Mouse (Mus musculus) liver, postnatal 0 days (tissue): Measurements from ENCODE around the gene Tmem189. TPM values are rescaled to one million over a fixed set of nuclear protein-coding genes. Genes with fewer than 3 reads are reported as not detected.

Experiments
- ATAC-seq: fragments of 200-750 bp; cut with Nextera tagmentation; 2 replicates; pipeline ENCODE4 v1.8.0; 2017; ENCODE audit warnings: mild to moderate bottlenecking, moderate library complexity
- DNase-seq: peaks from one replicate; pipeline ENCODE4 v3.0.0-alpha.2; 2016
- H3K27ac ChIP-seq: fragments of 300-500 bp; sonication (generic); 2 replicates; pipeline ENCODE4 v1.5.1; 2014; ENCODE audit warnings: antibody characterized with exemption, moderate library complexity, mild to moderate bottlenecking, low read depth
- H3K27me3 ChIP-seq: fragments of 300-500 bp; sonication (generic); 2 replicates; pipeline ENCODE4 v1.6.1; 2014; ENCODE audit warnings: low read length, control low read depth, mixed read lengths; ENCODE audit not compliant: insufficient read depth
- H3K36me3 ChIP-seq: fragments of 300-500 bp; sonication (generic); replicated peaks from 2 replicates; pipeline ENCODE4 v1.6.1; 2014; ENCODE audit warnings: mild to moderate bottlenecking, control low read depth, low read length, moderate library complexity, mixed read lengths; ENCODE audit not compliant: insufficient read depth
- H3K4me1 ChIP-seq: fragments of 300-500 bp; sonication (generic); 2 replicates; pipeline ENCODE4 v1.6.1; 2014; ENCODE audit warnings: antibody characterized with exemption, mild to moderate bottlenecking, control low read depth; ENCODE audit not compliant: insufficient read depth
- H3K4me2 ChIP-seq: fragments of 300-500 bp; sonication (generic); 2 replicates; pipeline ENCODE4 v1.6.1; 2014; ENCODE audit warnings: low read depth, mild to moderate bottlenecking, low read length, moderate library complexity, mixed read lengths
- H3K4me3 ChIP-seq: fragments of 300-500 bp; sonication (generic); 2 replicates; pipeline ENCODE4 v1.5.1; 2014; ENCODE audit warnings: low read depth, low read length
- H3K9ac ChIP-seq: fragments of 300-500 bp; sonication (generic); replicated peaks from 2 replicates; pipeline ENCODE4 v1.6.1; 2014; ENCODE audit warnings: mild to moderate bottlenecking, moderate library complexity
- H3K9me3 ChIP-seq: fragments of 300-500 bp; sonication (generic); 2 replicates; pipeline ENCODE4 v1.6.1; 2016; ENCODE audit warnings: mild to moderate bottlenecking, control low read depth, low read length, mixed read lengths
- CTCF ChIP-seq: sonication (generic); IDR thresholded peaks from 2 replicates; pipeline ENCODE4 v1.5.1; 2016; ENCODE audit warnings: antibody characterized with exemption, low read depth
- EP300 ChIP-seq: IDR thresholded peaks from 2 replicates; pipeline ENCODE4 v1.6.1; 2016; ENCODE audit warnings: antibody characterized with exemption, low read depth, mild to moderate bottlenecking
- WGBS: fragments of 180-500 bp; shearing (Covaris S2); extraction: QIAGEN DNeasy Blood & Tissue Kit; methylation state at CpG from one replicate; pipeline ENCODE4 v1.1.7; 2014; ENCODE audit not compliant: insufficient replicate concordance; 5-methylcytosine and 5-hydroxymethylcytosine counted together
- polyA plus RNA-seq: library from polyadenylated mRNA; unstranded; fragments of >200 nt; fragmentation: Nextera tagmentation; extraction: Ambion mirVana; gene quantifications from 2 replicates; pipeline ENCODE4 v1.2.1, GENCODE M21; 2015

Gene Tmem189
- polyA plus RNA-seq, 1 experiment from 2014 or later = 10.1 TPM

DNA sequence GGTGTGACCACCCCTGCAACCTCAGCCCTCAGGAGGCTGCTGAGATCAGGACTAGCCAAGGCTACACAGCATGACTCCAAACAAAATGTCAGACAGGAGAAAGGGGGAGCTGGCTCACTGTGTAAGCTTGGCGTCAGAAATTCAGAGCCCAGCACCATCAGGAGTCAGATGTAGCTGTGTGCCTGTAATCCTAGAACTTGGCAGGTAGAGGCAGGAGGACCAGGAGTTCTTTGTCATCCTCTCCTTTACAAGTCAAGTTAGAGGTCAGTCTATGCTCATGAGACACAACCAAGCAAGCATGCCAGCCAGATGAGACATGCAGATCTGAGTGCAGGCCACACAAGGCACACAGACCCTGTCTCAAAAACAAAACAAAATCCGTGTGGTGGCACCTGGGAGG lies 64.0 kb downstream of the Tmem189 start:
- peaks cover 33% of the 10 kb centered on the region for H3K36me3 ChIP-seq
- no peak overlapping the region for H3K9ac ChIP-seq
- peaks cover 72% of the 10 kb centered on the region for H3K4me1 ChIP-seq
- no peaks in the 10 kb centered on the region for H3K27me3 ChIP-seq
- no peak overlapping the region for H3K4me3 ChIP-seq
- 68% methylated on average over 2 of the region's 2 CpGs for WGBS
- H3K4me2 ChIP-seq = no peak overlapping the region
- no peak for ATAC-seq
- no peak for DNase-seq
- peak overlapping the region; percentile 55; the same call in 1 of the 2 replicates for H3K27ac ChIP-seq
- no peaks in the 10 kb centered on the region for H3K9me3 ChIP-seq
- TF ChIP-seq CTCF (no peak), EP300 (no peak)

DNA sequence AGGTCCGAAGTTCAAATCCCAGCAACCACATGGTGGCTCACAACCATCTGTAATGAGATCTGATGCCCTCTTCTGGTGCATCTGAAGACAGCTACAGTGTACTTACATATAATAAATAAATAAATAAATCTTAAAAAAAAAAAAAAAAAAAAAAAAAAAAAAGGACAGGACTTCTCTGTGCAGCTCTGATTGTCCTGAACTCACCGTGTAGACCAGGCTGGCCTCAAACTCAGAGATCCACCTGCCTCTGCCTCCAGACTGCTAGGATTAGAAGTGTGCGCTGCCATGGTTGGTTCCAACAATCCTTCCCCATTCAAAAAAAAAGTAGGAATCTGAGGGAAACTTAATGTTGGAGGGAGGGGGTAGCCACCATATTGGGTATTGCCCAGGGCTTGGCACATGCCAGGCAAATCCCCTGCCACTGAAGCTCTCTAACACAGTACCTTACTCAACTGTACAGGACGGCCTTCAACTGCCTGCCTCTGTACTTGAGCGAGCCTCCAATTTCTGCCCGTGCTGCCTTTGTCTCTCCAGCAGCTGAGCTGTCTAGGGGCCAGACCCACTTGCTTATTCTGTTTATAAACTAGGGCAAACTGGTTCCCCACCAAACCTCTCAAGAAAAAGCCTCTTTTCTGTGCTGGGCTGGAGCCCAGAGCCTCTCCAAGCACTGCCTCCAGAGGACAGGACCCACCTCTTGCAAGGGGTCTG lies 65.1 kb downstream of the Tmem189 start:
- Histone ChIP-seq H3K9ac (no peak overlapping the region), H3K4me1 (peaks cover 61% of the 10 kb centered on the region), H3K9me3 (no peaks in the 10 kb centered on the region), H3K4me3 (no peak overlapping the region), H3K36me3 (peaks cover 31% of the 10 kb centered on the region), H3K27me3 (no peaks in the 10 kb centered on the region), H3K4me2 (no peak overlapping the region), H3K27ac (no peak overlapping the region)
- no peak for ATAC-seq
- no peak for TF ChIP-seq CTCF
- no peak for TF ChIP-seq EP300
- 82% methylated on average over 6 of the region's 6 CpGs for WGBS
- no peak for DNase-seq

DNA sequence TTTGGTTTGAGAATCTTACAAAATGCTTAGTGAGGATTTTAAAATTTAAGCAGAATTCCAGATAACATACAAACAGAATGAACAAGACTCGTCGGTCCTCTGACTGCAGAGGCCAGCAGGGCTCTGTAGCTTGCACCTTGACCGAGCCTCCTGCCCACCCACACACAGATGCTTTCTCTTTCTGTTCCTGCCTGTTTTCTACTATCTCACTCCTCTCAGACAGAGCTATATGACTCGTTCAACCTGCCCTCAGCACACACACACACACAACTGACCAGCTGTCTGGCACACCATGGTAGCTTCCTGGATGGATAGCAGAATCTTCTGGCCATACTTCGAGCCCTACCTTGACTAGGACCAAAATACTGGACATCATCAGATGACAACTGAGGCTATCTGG lies 66.7 kb downstream of the Tmem189 start:
- 46% methylated on average over 5 of the region's 5 CpGs for WGBS
- H3K9ac ChIP-seq = no peak overlapping the region

DNA sequence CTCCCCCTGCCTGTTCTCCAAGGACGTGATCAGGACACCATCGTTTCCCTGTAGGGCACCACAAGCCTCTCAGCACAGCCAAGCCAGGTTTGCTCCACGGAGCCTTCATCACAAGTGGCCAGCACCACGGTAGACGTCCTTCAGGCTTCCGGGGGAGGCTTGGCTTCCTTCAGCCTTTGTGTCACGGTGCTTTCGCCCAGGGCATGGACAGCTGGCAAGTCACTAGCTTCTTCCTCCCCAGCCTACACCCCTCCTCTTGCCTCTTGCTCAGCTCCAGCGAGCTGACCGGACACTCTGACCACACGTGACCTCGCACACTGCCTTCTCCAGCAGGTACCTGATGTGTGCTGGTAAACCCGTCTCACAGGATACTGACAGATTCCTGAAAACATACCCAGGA lies 67.3 kb downstream of the Tmem189 start:
- H3K9me3 ChIP-seq = no peaks in the 10 kb centered on the region
- no peak overlapping the region for H3K4me2 ChIP-seq
- peaks cover 40% of the 10 kb centered on the region for H3K4me1 ChIP-seq
- H3K4me3 ChIP-seq = no peak overlapping the region
- ATAC-seq (peak; percentile 26; the same call in 1 of the 2 replicates), DNase-seq (no peak)
- H3K27ac ChIP-seq = peak overlapping the region; percentile 57; the same call in 1 of the 2 replicates
- H3K27me3 ChIP-seq = no peaks in the 10 kb centered on the region
- 70% methylated on average over 13 of the region's 13 CpGs for WGBS
- peaks cover 29% of the 10 kb centered on the region for H3K36me3 ChIP-seq
- no peak overlapping the region for H3K9ac ChIP-seq
- TF ChIP-seq EP300 (no peak), CTCF (no peak)

More for the DNA sequence above, 66.7 kb downstream of the Tmem189 start:
- ATAC-seq (peak; percentile 40; the same call in 1 of the 2 replicates), DNase-seq (no peak)
- peaks cover 46% of the 10 kb centered on the region for H3K4me1 ChIP-seq
- peak overlapping the region; percentile 63 for H3K27ac ChIP-seq
- H3K27me3 ChIP-seq = no peaks in the 10 kb centered on the region
- no peak overlapping the region for H3K4me2 ChIP-seq
- no peak for TF ChIP-seq EP300
- TF ChIP-seq CTCF = no peak
- no peaks in the 10 kb centered on the region for H3K9me3 ChIP-seq
- peaks cover 29% of the 10 kb centered on the region for H3K36me3 ChIP-seq
- H3K4me3 ChIP-seq = no peak overlapping the region

DNA sequence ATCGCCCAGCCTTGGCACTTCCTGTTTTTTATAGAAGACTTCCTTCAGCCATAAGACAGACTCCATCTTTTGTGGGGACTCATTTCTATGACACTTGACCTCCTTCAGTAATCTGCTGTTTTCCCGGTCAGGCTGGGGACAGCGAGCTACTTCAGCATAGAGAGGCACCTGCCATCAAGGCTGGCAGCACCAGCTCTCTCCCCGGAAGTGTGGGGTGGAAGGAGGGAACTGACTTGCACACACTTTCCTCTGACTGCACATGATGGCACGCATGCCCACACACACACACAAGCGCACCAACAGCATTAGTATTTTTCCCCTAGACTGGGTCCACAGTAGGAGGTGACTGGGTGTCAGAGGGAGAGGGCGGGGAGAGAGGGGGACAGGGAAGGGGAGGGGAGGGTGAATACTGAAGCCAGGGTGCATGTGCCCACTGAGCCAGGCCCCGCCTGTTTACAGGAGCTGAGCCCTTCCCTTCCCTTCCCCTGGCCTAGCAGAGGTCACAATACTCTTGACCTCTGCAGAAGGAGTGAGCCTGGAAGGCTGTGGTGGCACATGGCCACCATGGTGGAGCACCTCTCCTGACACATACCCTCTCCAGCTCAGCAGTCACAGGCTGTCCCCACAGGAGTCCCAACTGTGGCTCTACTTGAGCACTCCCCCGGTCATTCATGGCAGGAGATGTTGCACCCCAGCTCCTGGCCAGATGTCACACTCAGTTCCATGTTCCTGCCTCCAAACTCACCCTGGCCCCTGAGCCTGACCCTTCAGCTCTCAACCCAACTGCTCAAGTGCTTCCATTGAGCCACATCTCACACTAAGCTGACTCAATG lies 68.2 kb downstream of the Tmem189 start:
- H3K9ac ChIP-seq = no peak overlapping the region
- no peak overlapping the region for H3K4me2 ChIP-seq
- DNase-seq (no peak), ATAC-seq (no peak)
- no peak overlapping the region for H3K4me3 ChIP-seq
- no peaks in the 10 kb centered on the region for H3K27me3 ChIP-seq
- H3K9me3 ChIP-seq = no peaks in the 10 kb centered on the region
- H3K27ac ChIP-seq = peak overlapping the region; percentile 57
- H3K4me1 ChIP-seq = peaks cover 33% of the 10 kb centered on the region
- TF ChIP-seq CTCF (no peak), EP300 (no peak)
- H3K36me3 ChIP-seq = peaks cover 31% of the 10 kb centered on the region
- WGBS = 68% methylated on average over 8 of the region's 9 CpGs

- Histone ChIP-seq H3K27me3 (no peaks in the 10 kb centered on the region), H3K27ac (no peak overlapping the region), H3K9ac (no peak overlapping the region), H3K36me3 (peaks cover 57% of the 10 kb centered on the region), H3K9me3 (no peaks in the 10 kb centered on the region), H3K4me1 (peaks cover 12% of the 10 kb centered on the region), H3K4me2 (no peak overlapping the region), H3K4me3 (no peak overlapping the region)
- ATAC-seq (no peak), DNase-seq (no peak)
- TF ChIP-seq CTCF (no peak), EP300 (no peak)
- WGBS = 79% methylated on average over 4 of the region's 4 CpGs
These were observed 72.2 kb downstream of the Tmem189 start for GRCm38 (mm10) chr2:167617472-167617871.
